Mouse (Mus musculus): ENCODE measurements at regions not wholly inside any gene's neighbourhood (a gene's known extent, or its start where the extent isn't known, plus 50 kb on each side); places are given as distances from the start of the nearest gene placed in this dataset.

- DNase-seq (ENCODE audit: low spot score) = no peak
- Histone ChIP-seq H3K9ac (ENCODE audit: low read length) (no peak overlapping the region), H3K4me1 (ENCODE audit: control insufficient read depth, insufficient read depth, low read length) (no peaks in the 10 kb centered on the region), H3K9me3 (ENCODE audit: control insufficient read depth, low read length) (no peaks in the 10 kb centered on the region), H3K4me3 (ENCODE audit: low read depth, low read length) (no peak overlapping the region), H3K36me3 (ENCODE audit: control insufficient read depth, insufficient read depth, low read length) (no peaks in the 10 kb centered on the region), H3K4me2 (ENCODE audit: low read depth) (no peak overlapping the region), H3K27me3 (ENCODE audit: control insufficient read depth, insufficient read depth, low read length) (no peaks in the 10 kb centered on the region), H3K27ac (ENCODE audit: low read depth, low read length) (no peak overlapping the region)
- no peak for ATAC-seq (ENCODE audit: insufficient read depth, low FRiP score, low TSS enrichment)
- 86% methylated on average over 1 of the region's 1 CpGs for WGBS
Observed at GRCm38 (mm10) chr3:143619125-143619524, 585.9 kb downstream of the Lmo4 start.

GRCm38 (mm10) chr3:143614895-143615294 is 590.1 kb downstream of the Lmo4 start:
- ATAC-seq (ENCODE audit: insufficient read depth, low FRiP score, low TSS enrichment) = no peak
- H3K9me3 ChIP-seq (ENCODE audit: control insufficient read depth, low read length) = no peaks in the 10 kb centered on the region
- no peak overlapping the region for H3K9ac ChIP-seq (ENCODE audit: low read length)
- no peaks in the 10 kb centered on the region for H3K36me3 ChIP-seq (ENCODE audit: control insufficient read depth, insufficient read depth, low read length)
- no peak overlapping the region for H3K4me2 ChIP-seq (ENCODE audit: low read depth)
- WGBS = 79% methylated on average over 5 of the region's 5 CpGs
- H3K4me1 ChIP-seq (ENCODE audit: control insufficient read depth, insufficient read depth, low read length) = no peaks in the 10 kb centered on the region
- H3K27ac ChIP-seq (ENCODE audit: low read depth, low read length) = no peak overlapping the region
- DNase-seq (ENCODE audit: low spot score) = no peak
- H3K27me3 ChIP-seq (ENCODE audit: control insufficient read depth, insufficient read depth, low read length) = no peaks in the 10 kb centered on the region
- H3K4me3 ChIP-seq (ENCODE audit: low read depth, low read length) = no peak overlapping the region

- Histone ChIP-seq H3K9ac (ENCODE audit: low read length) (no peak overlapping the region), H3K9me3 (ENCODE audit: control insufficient read depth, low read length) (no peaks in the 10 kb centered on the region)
- no peak for ATAC-seq (ENCODE audit: insufficient read depth, low FRiP score, low TSS enrichment)
Observed at GRCm38 (mm10) chr3:143614004-143614403, 591.0 kb downstream of the Lmo4 start.

GRCm38 (mm10) chr3:143609673-143610072 is 595.3 kb downstream of the Lmo4 start:
- Histone ChIP-seq H3K27ac (ENCODE audit: low read depth, low read length) (no peak overlapping the region), H3K9me3 (ENCODE audit: control insufficient read depth, low read length) (no peaks in the 10 kb centered on the region), H3K36me3 (ENCODE audit: control insufficient read depth, insufficient read depth, low read length) (no peaks in the 10 kb centered on the region)

More at GRCm38 (mm10) chr3:143614004-143614403, 591.0 kb downstream of the Lmo4 start:
- Histone ChIP-seq H3K4me2 (ENCODE audit: low read depth) (no peak overlapping the region), H3K27me3 (ENCODE audit: control insufficient read depth, insufficient read depth, low read length) (no peaks in the 10 kb centered on the region), H3K27ac (ENCODE audit: low read depth, low read length) (no peak overlapping the region), H3K4me1 (ENCODE audit: control insufficient read depth, insufficient read depth, low read length) (no peaks in the 10 kb centered on the region), H3K36me3 (ENCODE audit: control insufficient read depth, insufficient read depth, low read length) (no peaks in the 10 kb centered on the region), H3K4me3 (ENCODE audit: low read depth, low read length) (no peak overlapping the region)
- 89% methylated on average over 3 of the region's 3 CpGs for WGBS
- no peak for DNase-seq (ENCODE audit: low spot score)

GRCm38 (mm10) chr3:143599120-143599519 is 605.9 kb downstream of the Lmo4 start:
- Histone ChIP-seq H3K9ac (ENCODE audit: low read length) (no peak overlapping the region), H3K4me2 (ENCODE audit: low read depth) (no peak overlapping the region), H3K27me3 (ENCODE audit: control insufficient read depth, insufficient read depth, low read length) (no peaks in the 10 kb centered on the region), H3K36me3 (ENCODE audit: control insufficient read depth, insufficient read depth, low read length) (no peaks in the 10 kb centered on the region), H3K4me1 (ENCODE audit: control insufficient read depth, insufficient read depth, low read length) (no peaks in the 10 kb centered on the region), H3K27ac (ENCODE audit: low read depth, low read length) (no peak overlapping the region), H3K9me3 (ENCODE audit: control insufficient read depth, low read length) (no peaks in the 10 kb centered on the region), H3K4me3 (ENCODE audit: low read depth, low read length) (no peak overlapping the region)
- DNase-seq (ENCODE audit: low spot score) (no peak), ATAC-seq (ENCODE audit: insufficient read depth, low FRiP score, low TSS enrichment) (no peak)
- 52% methylated on average over 2 of the region's 2 CpGs for WGBS

More at GRCm38 (mm10) chr3:143609673-143610072, 595.3 kb downstream of the Lmo4 start:
- no peak overlapping the region for H3K4me3 ChIP-seq (ENCODE audit: low read depth, low read length)
- WGBS = 41% methylated on average over 2 of the region's 2 CpGs
- no peak overlapping the region for H3K9ac ChIP-seq (ENCODE audit: low read length)
- no peak for ATAC-seq (ENCODE audit: insufficient read depth, low FRiP score, low TSS enrichment)
- no peak overlapping the region for H3K4me2 ChIP-seq (ENCODE audit: low read depth)
- no peaks in the 10 kb centered on the region for H3K4me1 ChIP-seq (ENCODE audit: control insufficient read depth, insufficient read depth, low read length)
- DNase-seq (ENCODE audit: low spot score) = no peak
- no peaks in the 10 kb centered on the region for H3K27me3 ChIP-seq (ENCODE audit: control insufficient read depth, insufficient read depth, low read length)

GRCm38 (mm10) chr3:143596949-143597593 is 607.9 kb downstream of the Lmo4 start:
- no peak for ATAC-seq (ENCODE audit: insufficient read depth, low FRiP score, low TSS enrichment)
- Histone ChIP-seq H3K4me1 (ENCODE audit: control insufficient read depth, insufficient read depth, low read length) (no peaks in the 10 kb centered on the region), H3K27me3 (ENCODE audit: control insufficient read depth, insufficient read depth, low read length) (no peaks in the 10 kb centered on the region), H3K4me2 (ENCODE audit: low read depth) (no peak overlapping the region), H3K9ac (ENCODE audit: low read length) (no peak overlapping the region), H3K27ac (ENCODE audit: low read depth, low read length) (no peak overlapping the region), H3K4me3 (ENCODE audit: low read depth, low read length) (no peak overlapping the region), H3K36me3 (ENCODE audit: control insufficient read depth, insufficient read depth, low read length) (no peaks in the 10 kb centered on the region), H3K9me3 (ENCODE audit: control insufficient read depth, low read length) (no peaks in the 10 kb centered on the region)
- 34% methylated on average over 11 of the region's 11 CpGs for WGBS
- no peak for DNase-seq (ENCODE audit: low spot score)

- H3K9me3 ChIP-seq (ENCODE audit: control insufficient read depth, low read length) = no peaks in the 10 kb centered on the region
- no peaks in the 10 kb centered on the region for H3K27me3 ChIP-seq (ENCODE audit: control insufficient read depth, insufficient read depth, low read length)
- ATAC-seq (ENCODE audit: insufficient read depth, low FRiP score, low TSS enrichment) = no peak
- DNase-seq (ENCODE audit: low spot score) = no peak
- WGBS = 77% methylated on average over 5 of the region's 5 CpGs
- H3K4me1 ChIP-seq (ENCODE audit: control insufficient read depth, insufficient read depth, low read length) = no peaks in the 10 kb centered on the region
- H3K27ac ChIP-seq (ENCODE audit: low read depth, low read length) = no peak overlapping the region
- H3K9ac ChIP-seq (ENCODE audit: low read length) = no peak overlapping the region
- H3K4me3 ChIP-seq (ENCODE audit: low read depth, low read length) = no peak overlapping the region
- H3K4me2 ChIP-seq (ENCODE audit: low read depth) = no peak overlapping the region
- H3K36me3 ChIP-seq (ENCODE audit: control insufficient read depth, insufficient read depth, low read length) = no peaks in the 10 kb centered on the region
Observed at GRCm38 (mm10) chr3:143596011-143596683, 608.9 kb downstream of the Lmo4 start.

- DNase-seq (ENCODE audit: low spot score) = no peak
- no peaks in the 10 kb centered on the region for H3K9me3 ChIP-seq (ENCODE audit: control insufficient read depth, low read length)
- H3K27ac ChIP-seq (ENCODE audit: low read depth, low read length) = no peak overlapping the region
- H3K27me3 ChIP-seq (ENCODE audit: control insufficient read depth, insufficient read depth, low read length) = no peaks in the 10 kb centered on the region
- no peak overlapping the region for H3K4me3 ChIP-seq (ENCODE audit: low read depth, low read length)
- WGBS = 80% methylated on average over 2 of the region's 2 CpGs
- ATAC-seq (ENCODE audit: insufficient read depth, low FRiP score, low TSS enrichment) = no peak
- no peaks in the 10 kb centered on the region for H3K4me1 ChIP-seq (ENCODE audit: control insufficient read depth, insufficient read depth, low read length)
- H3K9ac ChIP-seq (ENCODE audit: low read length) = no peak overlapping the region
- no peaks in the 10 kb centered on the region for H3K36me3 ChIP-seq (ENCODE audit: control insufficient read depth, insufficient read depth, low read length)
- H3K4me2 ChIP-seq (ENCODE audit: low read depth) = no peak overlapping the region
Observed at GRCm38 (mm10) chr3:143595081-143595480, 609.9 kb downstream of the Lmo4 start.

- Histone ChIP-seq H3K36me3 (ENCODE audit: control insufficient read depth, insufficient read depth, low read length) (no peaks in the 10 kb centered on the region), H3K27ac (ENCODE audit: low read depth, low read length) (no peak overlapping the region), H3K27me3 (ENCODE audit: control insufficient read depth, insufficient read depth, low read length) (no peaks in the 10 kb centered on the region), H3K9ac (ENCODE audit: low read length) (no peak overlapping the region), H3K9me3 (ENCODE audit: control insufficient read depth, low read length) (no peaks in the 10 kb centered on the region), H3K4me3 (ENCODE audit: low read depth, low read length) (no peak overlapping the region), H3K4me1 (ENCODE audit: control insufficient read depth, insufficient read depth, low read length) (no peaks in the 10 kb centered on the region), H3K4me2 (ENCODE audit: low read depth) (no peak overlapping the region)
- 59% methylated on average over 7 of the region's 7 CpGs for WGBS
- ATAC-seq (ENCODE audit: insufficient read depth, low FRiP score, low TSS enrichment) (no peak), DNase-seq (ENCODE audit: low spot score) (no peak)
Observed at GRCm38 (mm10) chr3:143594676-143595075, 610.3 kb downstream of the Lmo4 start.
